Mouse (Mus musculus): ENCODE results near the gene Cyp2c67. TPM values are rescaled to one million over a fixed set of nuclear protein-coding genes. Genes with fewer than 3 reads are reported as not detected.
"Not testable (repeated sequence)": the region's sequence is repeated elsewhere in the genome, so short reads cannot be mapped to it uniquely, and the experiment has no call there.

Gene Cyp2c67
- not detected in 2 replicates for polyA plus RNA-seq (2015; fragmentation: Nextera tagmentation; extraction: Ambion mirVana)

GRCm38 (mm10) chr19:39648938-39649337 is at the start of gene Cyp2c67:
Gene Cyp2c67, minus strand, starts transcription at chr19:39649051.
- no peaks in the 10 kb centered on the region; the same call in 1 of the 2 replicates for H3K9me3 ChIP-seq
- no peaks in the 10 kb centered on the region for H3K36me3 ChIP-seq
- no peaks in the 10 kb centered on the region for H3K4me1 ChIP-seq
- no peak within 1 kb of the TSS for H3K27ac ChIP-seq
- no peak for ATAC-seq (ENCODE audit: insufficient number of reproducible peaks, low FRiP score, low TSS enrichment, low read depth)
- WGBS = 86% methylated on average over 1 of the region's 1 CpGs
- no peak within 1 kb of the TSS for H3K4me3 ChIP-seq
- no peak within 1 kb of the TSS for H3K9ac ChIP-seq
- H3K27me3 ChIP-seq = no peaks in the 10 kb centered on the region
- no peak within 1 kb of the TSS for H3K4me2 ChIP-seq

- not testable (repeated sequence) for ATAC-seq (ENCODE audit: insufficient number of reproducible peaks, low FRiP score, low TSS enrichment, low read depth); H3K4me3 ChIP-seq; H3K27me3 ChIP-seq
Observed at GRCm38 (mm10) chr19:39665650-39666049, 16.8 kb upstream of the Cyp2c67 start.

GRCm38 (mm10) chr19:39652381-39652780 is 3.5 kb upstream of the Cyp2c67 start:
- no peak for ATAC-seq (ENCODE audit: insufficient number of reproducible peaks, low FRiP score, low TSS enrichment, low read depth)
- H3K4me1 ChIP-seq = no peaks in the 10 kb centered on the region
- 51% methylated on average over 1 of the region's 1 CpGs for WGBS
- no peak overlapping the region for H3K4me3 ChIP-seq
- no peaks in the 10 kb centered on the region; the same call in 1 of the 2 replicates for H3K9me3 ChIP-seq
- no peak overlapping the region for H3K4me2 ChIP-seq
- H3K9ac ChIP-seq = no peak overlapping the region
- H3K27ac ChIP-seq = no peak overlapping the region
- no peaks in the 10 kb centered on the region for H3K36me3 ChIP-seq
- H3K27me3 ChIP-seq = no peaks in the 10 kb centered on the region

More at GRCm38 (mm10) chr19:39665650-39666049, 16.8 kb upstream of the Cyp2c67 start:
- H3K9ac ChIP-seq, H3K36me3 ChIP-seq, H3K4me1 ChIP-seq, H3K9me3 ChIP-seq, H3K4me2 ChIP-seq, H3K27ac ChIP-seq: not testable (repeated sequence)

GRCm38 (mm10) chr19:39647519-39647918 is 1.3 kb downstream of the Cyp2c67 start:
- Histone ChIP-seq H3K36me3 (no peaks in the 10 kb centered on the region), H3K4me1 (no peaks in the 10 kb centered on the region), H3K9me3 (no peaks in the 10 kb centered on the region; the same call in 1 of the 2 replicates), H3K9ac (no peak overlapping the region), H3K4me2 (no peak overlapping the region), H3K4me3 (no peak overlapping the region), H3K27ac (no peak overlapping the region), H3K27me3 (no peaks in the 10 kb centered on the region)
- no peak for ATAC-seq (ENCODE audit: insufficient number of reproducible peaks, low FRiP score, low TSS enrichment, low read depth)
- 92% methylated on average over 9 of the region's 9 CpGs for WGBS

GRCm38 (mm10) chr19:39644551-39644950 is 4.3 kb downstream of the Cyp2c67 start:
- H3K4me3 ChIP-seq; H3K4me1 ChIP-seq; H3K36me3 ChIP-seq; H3K27ac ChIP-seq; H3K9ac ChIP-seq; H3K9me3 ChIP-seq; H3K4me2 ChIP-seq; H3K27me3 ChIP-seq; ATAC-seq (ENCODE audit: insufficient number of reproducible peaks, low FRiP score, low TSS enrichment, low read depth): not testable (repeated sequence)
- whole genome bisulfite sequencing = 83% methylated on average over 7 of the region's 7 CpGs

Other genes starting within 250 kb of the Cyp2c67 start
- not detected in 2 replicates for gene Cyp2c38, start 186.0 kb downstream of the Cyp2c67 start, polyA plus RNA-seq (2015; fragmentation: Nextera tagmentation; extraction: Ambion mirVana)
- gene Cyp2c39, start 138.2 kb downstream of the Cyp2c67 start, polyA plus RNA-seq (2015; fragmentation: Nextera tagmentation; extraction: Ambion mirVana) = not detected in 2 replicates
- gene Cyp2c68, start 92.0 kb upstream of the Cyp2c67 start, polyA plus RNA-seq (2015; fragmentation: Nextera tagmentation; extraction: Ambion mirVana) = 0.29 TPM in 1 of 2 replicates, not detected in the other
- gene Cyp2c40, start 163.8 kb upstream of the Cyp2c67 start, polyA plus RNA-seq (2015; fragmentation: Nextera tagmentation; extraction: Ambion mirVana) = not detected in 2 replicates
- gene Cyp2c69, start 237.7 kb upstream of the Cyp2c67 start, polyA plus RNA-seq (2015; fragmentation: Nextera tagmentation; extraction: Ambion mirVana) = not detected in 2 replicates

Measured in limb, embryonic 15.5 days (tissue).